Mouse (Mus musculus): ENCODE data around the gene Unc79. TPM values are rescaled to one million over a fixed set of nuclear protein-coding genes. Genes with fewer than 3 reads are reported as not detected.

The Unc79 gene
- polyA plus RNA-seq, 1 experiment from 2014 or later, result 0.17 TPM

DNA sequence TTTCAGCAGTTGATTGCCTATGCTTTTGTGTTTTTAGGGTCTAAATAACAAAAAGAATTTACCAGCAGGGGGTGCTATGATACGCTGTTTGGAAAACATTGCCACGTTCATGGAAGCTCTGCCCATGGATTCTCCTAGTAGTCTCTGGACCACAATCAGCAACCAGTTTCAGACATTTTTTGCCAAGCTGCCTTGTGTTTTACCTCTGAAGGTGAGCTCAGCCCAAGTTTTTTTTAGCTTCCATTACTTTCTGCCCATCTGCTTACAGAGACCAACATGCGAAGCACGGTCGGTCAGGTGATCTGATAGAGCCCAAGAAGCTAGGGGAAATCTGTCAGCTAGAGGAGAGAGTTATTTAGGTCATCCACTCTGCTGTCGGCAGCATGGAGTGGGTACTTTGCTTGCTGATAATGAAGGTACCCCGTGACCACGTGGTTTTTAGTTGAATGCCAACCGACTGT lies 193.9 kb downstream of the Unc79 start:
- Histone ChIP-seq H3K4me3 (ENCODE audit: low read length) (no peak overlapping the region), H3K36me3 (ENCODE audit: insufficient read depth, low read length) (no peaks in the 10 kb centered on the region), H3K27me3 (ENCODE audit: insufficient read depth, low read length) (no peaks in the 10 kb centered on the region), H3K9me3 (ENCODE audit: low read length) (peaks cover 7% of the 10 kb centered on the region; the same call in 1 of the 2 replicates), H3K4me1 (ENCODE audit: insufficient read depth, low read length) (no peaks in the 10 kb centered on the region), H3K4me2 (replicated peaks; ENCODE audit: low read depth, low read length) (no peak overlapping the region), H3K27ac (ENCODE audit: low read length) (no peak overlapping the region), H3K9ac (replicated peaks; ENCODE audit: low read length) (no peak overlapping the region)
- 57% methylated on average over 9 of the region's 9 CpGs for WGBS
- ATAC-seq (ENCODE audit: low FRiP score, low TSS enrichment), result no peak

DNA sequence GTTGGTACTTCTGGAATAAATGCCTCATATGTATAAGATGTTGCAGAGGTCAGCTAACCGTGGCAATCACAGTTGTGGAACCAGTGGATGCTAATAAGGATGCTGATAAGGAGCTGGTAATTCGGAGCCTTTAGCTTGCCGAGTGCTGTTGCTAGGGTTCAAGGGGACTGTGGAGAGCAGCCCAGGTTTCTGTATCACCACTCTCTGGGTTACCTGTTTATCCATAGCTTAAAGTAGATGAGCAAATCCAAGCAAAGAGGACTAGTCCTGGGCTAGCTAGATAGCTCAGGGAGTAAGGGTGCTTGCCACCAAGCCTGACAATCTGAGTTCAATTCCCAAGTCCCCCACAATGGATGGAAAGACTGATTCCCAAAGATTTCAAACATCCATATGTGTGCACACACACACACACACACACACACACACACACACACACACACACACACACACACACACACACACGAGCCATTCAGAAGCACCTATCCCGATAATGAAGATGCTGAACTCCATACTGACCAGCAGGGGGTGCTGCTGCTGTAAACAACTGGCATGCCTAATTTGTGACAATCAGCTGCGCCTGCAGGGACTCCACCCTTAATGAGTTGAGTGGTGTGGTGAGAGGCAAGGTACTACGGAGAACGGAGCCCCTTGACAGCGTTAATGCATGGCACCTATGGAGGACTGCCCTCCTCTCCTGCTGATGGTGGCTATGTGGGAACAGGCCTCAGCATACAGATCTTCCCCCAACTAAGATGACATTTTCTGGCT lies 195.3 kb downstream of the Unc79 start:
- Histone ChIP-seq H3K4me1 (ENCODE audit: insufficient read depth, low read length) (no peaks in the 10 kb centered on the region), H3K4me2 (replicated peaks; ENCODE audit: low read depth, low read length) (no peak overlapping the region), H3K36me3 (ENCODE audit: insufficient read depth, low read length) (no peaks in the 10 kb centered on the region), H3K9me3 (ENCODE audit: low read length) (peaks cover 10% of the 10 kb centered on the region; the same call in 1 of the 2 replicates), H3K9ac (replicated peaks; ENCODE audit: low read length) (no peak overlapping the region), H3K27ac (ENCODE audit: low read length) (no peak overlapping the region), H3K27me3 (ENCODE audit: insufficient read depth, low read length) (no peaks in the 10 kb centered on the region), H3K4me3 (ENCODE audit: low read length) (no peak overlapping the region)
- 27% methylated on average over 9 of the region's 9 CpGs for WGBS
- ATAC-seq (ENCODE audit: low FRiP score, low TSS enrichment), result no peak

GRCm38 (mm10) chr12:103150247-103150646 lies 201.6 kb downstream of the Unc79 start:
- ATAC-seq (ENCODE audit: low FRiP score, low TSS enrichment), result no peak
- no peak overlapping the region for H3K4me3 ChIP-seq (ENCODE audit: low read length)
- no peak overlapping the region for H3K4me2 ChIP-seq (replicated peaks; ENCODE audit: low read depth, low read length)
- H3K27ac ChIP-seq (ENCODE audit: low read length), result no peak overlapping the region
- peaks cover 12% of the 10 kb centered on the region; the same call in 1 of the 2 replicates for H3K9me3 ChIP-seq (ENCODE audit: low read length)
- no peaks in the 10 kb centered on the region for H3K4me1 ChIP-seq (ENCODE audit: insufficient read depth, low read length)
- no peaks in the 10 kb centered on the region for H3K36me3 ChIP-seq (ENCODE audit: insufficient read depth, low read length)
- 65% methylated on average over 2 of the region's 2 CpGs for WGBS
- H3K27me3 ChIP-seq (ENCODE audit: insufficient read depth, low read length), result no peaks in the 10 kb centered on the region
- no peak overlapping the region for H3K9ac ChIP-seq (replicated peaks; ENCODE audit: low read length)

- Histone ChIP-seq H3K9ac (replicated peaks; ENCODE audit: low read length) (no peak overlapping the region), H3K9me3 (ENCODE audit: low read length) (0 out of 2 replicates have a peak, but pooled peaks cover 2% of the 10 kb centered on the region), H3K4me1 (ENCODE audit: insufficient read depth, low read length) (no peaks in the 10 kb centered on the region), H3K27ac (ENCODE audit: low read length) (no peak overlapping the region), H3K36me3 (ENCODE audit: insufficient read depth, low read length) (no peaks in the 10 kb centered on the region), H3K27me3 (ENCODE audit: insufficient read depth, low read length) (0 out of 2 replicates have a peak, but pooled peaks cover 2% of the 10 kb centered on the region), H3K4me3 (ENCODE audit: low read length) (no peak overlapping the region), H3K4me2 (replicated peaks; ENCODE audit: low read depth, low read length) (no peak overlapping the region)
- 82% methylated on average over 2 of the region's 2 CpGs for WGBS
- ATAC-seq (ENCODE audit: low FRiP score, low TSS enrichment), result no peak
These were observed 206.3 kb downstream of the Unc79 start for GRCm38 (mm10) chr12:103154927-103155326.

DNA sequence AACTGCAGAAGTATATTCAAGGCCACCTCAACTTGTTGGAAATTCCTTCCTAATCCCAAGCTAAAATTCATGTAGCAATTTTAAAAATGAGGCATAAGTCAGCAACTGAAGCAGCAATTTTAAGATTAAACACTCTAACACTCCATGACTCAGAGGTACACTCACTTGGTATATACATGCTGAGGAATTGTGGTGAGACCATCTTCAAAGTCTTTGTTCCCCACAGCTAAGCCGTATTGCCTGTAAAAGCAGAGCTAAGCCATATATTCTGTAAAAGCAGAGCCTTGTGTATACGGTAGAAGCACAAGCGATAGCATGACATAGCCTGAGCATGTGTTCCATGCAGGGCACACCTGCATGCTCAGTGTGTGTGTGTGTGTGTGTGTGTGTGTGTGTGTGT lies 206.7 kb downstream of the Unc79 start:
- Histone ChIP-seq H3K27ac (ENCODE audit: low read length) (no peak overlapping the region), H3K4me1 (ENCODE audit: insufficient read depth, low read length) (no peaks in the 10 kb centered on the region), H3K4me2 (replicated peaks; ENCODE audit: low read depth, low read length) (no peak overlapping the region), H3K4me3 (ENCODE audit: low read length) (no peak overlapping the region), H3K36me3 (ENCODE audit: insufficient read depth, low read length) (no peaks in the 10 kb centered on the region), H3K9me3 (ENCODE audit: low read length) (0 out of 2 replicates have a peak, but pooled peaks cover 2% of the 10 kb centered on the region), H3K27me3 (ENCODE audit: insufficient read depth, low read length) (0 out of 2 replicates have a peak, but pooled peaks cover 2% of the 10 kb centered on the region), H3K9ac (replicated peaks; ENCODE audit: low read length) (no peak overlapping the region)
- ATAC-seq (ENCODE audit: low FRiP score, low TSS enrichment), result no peak
- WGBS, result 77% methylated on average over 3 of the region's 3 CpGs

DNA sequence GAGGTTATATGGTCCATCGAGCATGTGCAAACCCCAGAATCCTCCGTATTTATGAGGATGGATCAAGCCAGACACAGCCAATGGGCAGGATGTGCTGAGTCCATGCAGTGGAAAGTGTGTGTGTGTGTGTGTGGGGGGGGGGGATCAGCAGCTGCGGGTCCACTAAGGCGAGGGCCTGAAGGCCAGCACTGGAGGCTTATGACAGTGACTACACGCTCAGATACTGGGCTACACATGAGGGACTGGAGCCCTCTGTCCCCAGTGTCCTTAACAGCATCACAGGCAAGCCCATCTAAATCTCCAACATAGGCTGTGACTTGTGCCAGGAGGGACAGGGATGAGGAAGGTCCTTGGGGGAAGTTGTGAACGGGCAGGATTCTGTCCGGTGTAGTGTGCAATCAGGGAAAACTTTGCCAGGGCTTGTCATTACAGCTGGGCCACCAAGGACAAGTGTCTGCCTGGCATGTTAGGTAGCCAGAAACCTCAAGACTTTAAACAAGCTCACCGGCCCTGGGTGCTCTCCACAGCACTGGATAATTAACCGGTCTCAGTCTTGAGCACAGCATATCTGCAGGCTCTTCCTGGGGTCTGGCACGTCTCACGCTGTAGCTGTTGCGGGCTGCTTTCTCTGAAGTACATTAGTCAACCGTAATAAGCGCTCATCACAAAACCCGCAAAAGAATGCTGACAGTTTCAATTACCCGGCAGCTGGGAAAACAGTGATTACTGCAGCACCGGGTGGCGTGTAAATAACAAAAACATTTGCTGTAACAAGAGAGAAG lies 208.7 kb downstream of the Unc79 start:
- no peaks in the 10 kb centered on the region for H3K4me1 ChIP-seq (ENCODE audit: insufficient read depth, low read length)
- 0 out of 2 replicates have a peak, but pooled peaks have one; percentile 57 for ATAC-seq (ENCODE audit: low FRiP score, low TSS enrichment)
- H3K9ac ChIP-seq (replicated peaks; ENCODE audit: low read length), result 0 out of 2 replicates have a peak overlapping the region, but pooled peaks have one; percentile 25
- H3K4me2 ChIP-seq (replicated peaks; ENCODE audit: low read depth, low read length), result no peak overlapping the region
- no peaks in the 10 kb centered on the region for H3K36me3 ChIP-seq (ENCODE audit: insufficient read depth, low read length)
- 0 out of 2 replicates have a peak, but pooled peaks cover 2% of the 10 kb centered on the region for H3K27me3 ChIP-seq (ENCODE audit: insufficient read depth, low read length)
- 37% methylated on average over 18 of the region's 18 CpGs for WGBS
- H3K4me3 ChIP-seq (ENCODE audit: low read length), result no peak overlapping the region
- 0 out of 2 replicates have a peak, but pooled peaks cover 2% of the 10 kb centered on the region for H3K9me3 ChIP-seq (ENCODE audit: low read length)
- H3K27ac ChIP-seq (ENCODE audit: low read length), result no peak overlapping the region

- H3K27ac ChIP-seq (ENCODE audit: low read length), result no peak overlapping the region
- no peak overlapping the region for H3K4me3 ChIP-seq (ENCODE audit: low read length)
- H3K27me3 ChIP-seq (ENCODE audit: insufficient read depth, low read length), result 0 out of 2 replicates have a peak, but pooled peaks cover 2% of the 10 kb centered on the region
- no peak overlapping the region for H3K4me2 ChIP-seq (replicated peaks; ENCODE audit: low read depth, low read length)
- ATAC-seq (ENCODE audit: low FRiP score, low TSS enrichment), result no peak
- H3K4me1 ChIP-seq (ENCODE audit: insufficient read depth, low read length), result no peaks in the 10 kb centered on the region
- WGBS, result 73% methylated on average over 8 of the region's 8 CpGs
- H3K9me3 ChIP-seq (ENCODE audit: low read length), result 0 out of 2 replicates have a peak, but pooled peaks cover 2% of the 10 kb centered on the region
- H3K36me3 ChIP-seq (ENCODE audit: insufficient read depth, low read length), result no peaks in the 10 kb centered on the region
- H3K9ac ChIP-seq (replicated peaks; ENCODE audit: low read length), result no peak overlapping the region
These were observed 210.4 kb downstream of the Unc79 start for GRCm38 (mm10) chr12:103159016-103159415.

GRCm38 (mm10) chr12:103160721-103161120 lies 212.1 kb downstream of the Unc79 start:
- H3K27me3 ChIP-seq (ENCODE audit: insufficient read depth, low read length), result 0 out of 2 replicates have a peak, but pooled peaks cover 2% of the 10 kb centered on the region
- no peaks in the 10 kb centered on the region for H3K9me3 ChIP-seq (ENCODE audit: low read length)
- no peak overlapping the region for H3K4me2 ChIP-seq (replicated peaks; ENCODE audit: low read depth, low read length)
- H3K27ac ChIP-seq (ENCODE audit: low read length), result no peak overlapping the region
- no peak overlapping the region for H3K9ac ChIP-seq (replicated peaks; ENCODE audit: low read length)
- H3K4me3 ChIP-seq (ENCODE audit: low read length), result no peak overlapping the region
- H3K36me3 ChIP-seq (ENCODE audit: insufficient read depth, low read length), result no peaks in the 10 kb centered on the region
- H3K4me1 ChIP-seq (ENCODE audit: insufficient read depth, low read length), result no peaks in the 10 kb centered on the region
- ATAC-seq (ENCODE audit: low FRiP score, low TSS enrichment), result no peak
- WGBS, result 82% methylated on average over 4 of the region's 4 CpGs

DNA sequence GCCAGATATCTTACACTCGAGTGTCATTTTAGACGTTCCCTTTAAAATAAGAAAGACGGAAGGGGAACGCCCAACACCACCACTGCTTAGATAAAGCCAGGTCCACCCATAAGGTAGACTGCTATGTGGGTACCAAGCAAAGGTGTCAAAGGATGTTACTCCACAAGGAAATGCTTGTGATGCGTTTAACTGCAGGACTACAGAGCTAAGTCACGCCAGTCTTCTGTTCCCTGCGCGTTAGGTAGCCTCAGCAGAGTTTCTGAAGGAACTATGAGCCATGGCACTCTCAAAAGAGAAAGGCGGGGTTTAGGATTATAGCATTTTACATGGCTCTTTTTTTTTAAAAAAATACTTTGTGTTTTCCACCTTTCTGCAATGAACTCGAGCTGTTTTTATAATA lies 214.9 kb downstream of the Unc79 start:
- Histone ChIP-seq H3K27me3 (ENCODE audit: insufficient read depth, low read length) (0 out of 2 replicates have a peak, but pooled peaks cover 2% of the 10 kb centered on the region), H3K4me1 (ENCODE audit: insufficient read depth, low read length) (peaks cover 2% of the 10 kb centered on the region; the same call in 1 of the 2 replicates), H3K36me3 (ENCODE audit: insufficient read depth, low read length) (no peaks in the 10 kb centered on the region), H3K4me3 (ENCODE audit: low read length) (no peak overlapping the region), H3K27ac (ENCODE audit: low read length) (no peak overlapping the region), H3K9ac (replicated peaks; ENCODE audit: low read length) (no peak overlapping the region), H3K4me2 (replicated peaks; ENCODE audit: low read depth, low read length) (no peak overlapping the region), H3K9me3 (ENCODE audit: low read length) (no peaks in the 10 kb centered on the region)
- ATAC-seq (ENCODE audit: low FRiP score, low TSS enrichment), result no peak
- 79% methylated on average over 10 of the region's 10 CpGs for WGBS

Measured in kidney, embryonic 16.5 days (tissue).